Mouse (Mus musculus): ENCODE data around the gene Sec63. TPM values are rescaled to one million over a fixed set of nuclear protein-coding genes. Genes with fewer than 3 reads are reported as not detected.

Gene Sec63
- polyA plus RNA-seq, 1 experiment: 2.9 TPM

DNA sequence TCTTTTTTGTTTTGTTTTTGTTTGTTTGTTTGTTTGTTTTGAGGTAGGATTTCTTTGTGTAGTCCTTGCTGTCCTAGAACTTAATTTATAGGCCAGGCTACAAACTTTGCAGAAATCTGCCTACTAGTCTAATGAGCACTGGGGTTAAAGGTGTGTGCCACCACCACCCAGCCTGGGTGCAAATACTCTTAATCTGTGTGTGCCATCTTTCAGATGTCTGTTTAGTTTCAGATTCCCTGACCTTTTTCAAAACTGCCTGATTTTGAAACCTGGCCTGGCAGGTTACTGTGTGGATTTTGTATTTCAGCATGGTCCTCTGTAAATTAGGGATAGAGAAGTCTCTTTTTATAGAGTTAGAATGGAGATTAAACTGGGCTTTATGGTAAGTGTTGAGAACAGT, 4.0 kb downstream of the Sec63 start:
- no peak for TF ChIP-seq GATA1 (IDR thresholded peaks at IDR 0.05; ENCODE audit: low read length)

- TF ChIP-seq GATA1 (IDR thresholded peaks at IDR 0.05; ENCODE audit: low read length): no peak
These were observed 14.2 kb downstream of the Sec63 start for GRCm38 (mm10) chr10:42775450-42775849.

- no peak for TF ChIP-seq GATA1 (IDR thresholded peaks at IDR 0.05; ENCODE audit: low read length)
These were observed 19.5 kb downstream of the Sec63 start for GRCm38 (mm10) chr10:42780753-42781152.

GRCm38 (mm10) chr10:42781672-42782071, 20.4 kb downstream of the Sec63 start:
- no peak for TF ChIP-seq GATA1 (IDR thresholded peaks at IDR 0.05; ENCODE audit: low read length)

DNA sequence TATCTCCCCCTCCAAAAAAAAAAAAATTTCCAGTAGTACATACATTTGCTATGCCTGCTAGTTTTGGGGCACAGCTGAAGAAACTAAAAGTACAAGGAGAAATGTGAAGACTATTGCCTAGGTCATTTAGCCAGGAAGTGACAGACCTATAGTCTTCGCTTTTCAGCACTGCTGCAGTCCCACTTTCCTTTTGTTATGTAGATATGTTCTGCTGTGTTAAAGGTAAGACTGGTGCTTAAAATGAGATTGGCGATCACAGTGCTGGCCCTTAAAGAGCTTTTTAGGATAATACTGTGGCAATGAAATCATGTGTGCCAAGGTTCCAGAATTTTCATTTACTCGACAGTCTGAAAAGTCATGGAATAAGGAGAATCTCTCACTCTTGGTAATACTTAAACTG, 39.6 kb downstream of the Sec63 start:
- TF ChIP-seq GATA1 (IDR thresholded peaks at IDR 0.05; ENCODE audit: low read length): no peak

DNA sequence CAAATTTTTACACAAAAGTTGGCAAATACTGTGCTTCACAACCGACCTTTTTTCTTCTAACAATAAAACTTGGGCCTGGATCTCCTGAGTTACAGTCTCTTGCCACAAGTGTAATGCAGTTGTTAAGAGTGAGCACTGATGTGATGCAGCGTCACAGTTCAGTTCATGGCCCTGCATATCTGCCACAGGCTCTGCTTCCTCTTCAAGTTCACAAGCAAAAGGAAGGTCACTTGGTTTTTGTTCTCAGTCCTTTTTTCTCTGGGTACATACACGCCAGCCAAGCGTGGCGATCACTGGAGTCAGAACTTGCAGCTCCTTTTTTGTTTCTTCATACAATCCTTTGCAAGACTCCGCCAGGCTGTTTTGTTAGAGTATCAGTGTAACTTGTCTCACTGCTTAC, 64.6 kb downstream of the Sec63 start:
- TF ChIP-seq GATA1 (IDR thresholded peaks at IDR 0.05; ENCODE audit: low read length): no peak

GRCm38 (mm10) chr10:42827155-42827554, 65.9 kb downstream of the Sec63 start:
- no peak for TF ChIP-seq GATA1 (IDR thresholded peaks at IDR 0.05; ENCODE audit: low read length)

DNA sequence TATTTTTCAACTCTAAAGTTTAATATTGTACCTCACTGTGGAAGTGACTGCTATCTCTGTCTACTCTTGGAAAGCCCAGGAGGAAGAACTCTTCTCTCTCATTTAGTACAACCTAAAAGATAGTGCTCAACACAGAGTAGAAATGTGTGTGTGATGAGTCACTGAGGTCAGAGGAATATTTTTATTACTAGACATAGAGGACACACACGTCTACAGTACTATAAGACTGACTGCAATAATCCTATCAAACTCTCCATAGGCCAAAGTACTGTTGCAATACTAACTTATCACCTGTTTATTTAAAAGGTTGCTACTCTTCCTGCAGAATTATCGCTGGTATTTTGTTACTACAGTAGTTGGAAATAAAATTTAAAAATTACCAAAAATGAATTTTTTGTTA, 68.7 kb downstream of the Sec63 start:
- no peak for TF ChIP-seq GATA1 (IDR thresholded peaks at IDR 0.05; ENCODE audit: low read length)

GRCm38 (mm10) chr10:42830409-42830808, 69.1 kb downstream of the Sec63 start:
- TF ChIP-seq GATA1 (IDR thresholded peaks at IDR 0.05; ENCODE audit: low read length): no peak

GRCm38 (mm10) chr10:42832677-42833076, 71.4 kb downstream of the Sec63 start:
- no peak for TF ChIP-seq GATA1 (IDR thresholded peaks at IDR 0.05; ENCODE audit: low read length)

DNA sequence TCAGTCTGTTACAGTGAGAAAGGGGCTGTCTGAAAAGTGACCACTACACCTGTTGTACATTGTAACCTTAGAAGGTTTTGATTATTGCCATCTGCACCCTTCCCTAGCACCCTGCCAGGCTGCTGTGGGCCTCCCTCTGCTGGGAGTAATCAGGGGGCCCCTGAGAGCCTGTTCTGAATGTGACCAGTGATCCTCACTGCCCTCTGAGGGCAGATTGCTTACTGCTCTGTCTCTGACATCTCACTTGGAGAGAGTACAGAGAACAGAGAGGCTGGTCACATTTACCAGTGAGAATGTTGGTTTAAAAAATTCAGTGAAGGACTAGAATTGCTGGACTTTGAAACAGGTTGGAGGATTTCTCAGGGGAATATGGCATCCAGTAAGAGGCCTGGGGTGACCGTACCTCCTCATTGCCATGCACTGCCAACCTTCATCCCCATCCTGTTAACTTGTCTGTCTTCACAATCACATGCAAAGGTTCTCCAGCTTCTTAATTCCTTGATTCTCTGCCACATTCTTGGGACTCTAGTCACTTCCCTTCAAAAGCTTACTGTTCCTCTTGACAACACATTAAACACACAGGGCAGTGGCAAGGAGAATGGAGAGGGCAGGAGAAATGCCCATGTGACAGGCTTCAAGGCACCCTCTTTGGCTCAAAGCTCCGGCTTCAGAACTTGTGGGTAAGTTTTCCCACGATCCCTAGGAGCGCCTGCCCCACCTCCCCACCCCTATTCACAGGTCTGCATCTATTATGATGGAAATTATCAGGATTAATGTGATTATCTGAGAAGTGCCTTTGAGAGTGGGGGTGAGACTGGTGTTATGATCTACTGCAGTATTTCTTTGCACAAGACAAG, 72.8 kb downstream of the Sec63 start:
- no peak for TF ChIP-seq GATA1 (IDR thresholded peaks at IDR 0.05; ENCODE audit: low read length)

GRCm38 (mm10) chr10:42838106-42838505, 76.8 kb downstream of the Sec63 start:
- no peak for TF ChIP-seq GATA1 (IDR thresholded peaks at IDR 0.05; ENCODE audit: low read length)

DNA sequence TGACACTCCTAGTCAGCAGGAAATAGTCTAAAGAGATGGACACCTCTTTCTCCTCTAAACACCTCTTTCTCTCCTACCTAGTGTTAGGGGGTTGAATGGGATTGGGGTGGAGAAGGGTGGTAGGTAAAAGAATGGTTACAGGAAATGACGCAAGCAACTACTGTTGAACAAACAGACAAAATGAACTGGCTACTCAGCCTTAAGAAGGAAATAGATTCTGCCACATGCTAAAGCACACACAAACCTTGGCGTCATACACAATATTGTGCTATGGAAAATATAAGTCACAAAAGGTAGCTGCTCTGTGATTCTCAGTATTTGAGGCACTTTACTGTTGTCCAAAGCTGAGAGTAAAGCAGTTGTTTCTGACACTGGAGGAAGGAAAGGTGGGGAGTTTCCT, 77.4 kb downstream of the Sec63 start:
- TF ChIP-seq GATA1 (IDR thresholded peaks at IDR 0.05; ENCODE audit: low read length): no peak

GRCm38 (mm10) chr10:42840036-42840435, 78.7 kb downstream of the Sec63 start:
- no peak for TF ChIP-seq GATA1 (IDR thresholded peaks at IDR 0.05; ENCODE audit: low read length)

GRCm38 (mm10) chr10:42841531-42842195, 80.4 kb downstream of the Sec63 start:
- no peak for TF ChIP-seq GATA1 (IDR thresholded peaks at IDR 0.05; ENCODE audit: low read length)

DNA sequence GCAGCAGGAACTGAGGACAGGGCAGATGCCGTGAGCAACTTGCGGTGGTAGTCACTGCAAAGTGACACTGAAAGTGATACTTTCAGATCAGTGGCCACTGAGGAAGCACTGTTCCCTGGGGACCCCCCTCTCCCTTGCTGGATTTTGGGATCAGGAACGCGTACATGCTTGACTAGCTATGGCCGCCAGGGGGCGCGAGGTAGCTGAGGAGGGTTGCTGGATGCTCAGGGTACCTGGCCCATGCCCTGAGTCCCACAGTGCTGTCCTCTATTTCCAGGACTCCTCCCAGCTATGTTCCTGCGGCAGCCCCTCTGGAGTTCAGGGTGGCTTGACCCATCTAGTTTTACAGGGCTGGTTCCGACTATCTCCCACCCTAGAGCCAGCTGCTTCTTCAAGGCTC, 81.1 kb downstream of the Sec63 start:
- TF ChIP-seq GATA1 (IDR thresholded peaks at IDR 0.05; ENCODE audit: low read length): no peak

DNA sequence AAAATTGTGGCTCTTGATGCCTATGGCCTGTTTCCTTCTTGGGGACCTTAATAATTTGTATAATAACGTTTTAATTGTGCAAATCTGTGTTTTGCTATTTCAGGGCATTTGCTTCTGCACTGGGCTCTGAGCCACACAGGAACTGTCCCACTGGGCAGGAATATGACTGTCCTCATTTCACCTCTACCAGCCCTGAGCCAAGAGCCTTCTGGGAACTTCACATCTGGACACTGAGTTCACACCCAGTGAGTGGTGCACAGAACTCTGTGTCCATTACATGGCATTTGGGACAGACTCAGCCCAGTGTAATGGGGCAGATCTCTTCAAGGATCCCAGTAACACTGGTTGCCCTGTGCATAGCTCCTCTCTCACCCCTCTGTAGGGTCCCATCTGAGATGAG, 82.1 kb downstream of the Sec63 start:
- no peak for TF ChIP-seq GATA1 (IDR thresholded peaks at IDR 0.05; ENCODE audit: low read length)
